Mouse (Mus musculus) liver, postnatal 0 days (tissue): ENCODE measurements at regions not wholly inside any gene's neighbourhood (a gene's known extent, or its start where the extent isn't known, plus 50 kb on each side); places are given as distances from the start of the nearest gene placed in this dataset.

Source experiments
- CTCF ChIP-seq: sonication (generic); IDR thresholded peaks from 2 replicates; pipeline ENCODE4 v1.5.1; 2016; ENCODE audit warnings: antibody characterized with exemption, low read depth
- EP300 ChIP-seq: IDR thresholded peaks from 2 replicates; pipeline ENCODE4 v1.6.1; 2016; ENCODE audit warnings: antibody characterized with exemption, low read depth, mild to moderate bottlenecking

- TF ChIP-seq CTCF (no peak), EP300 (no peak)
Observed at GRCm38 (mm10) chr16:5661918-5662317, 223.2 kb upstream of the Rbfox1 start.
